Mouse (Mus musculus) intestine, postnatal 0 days (tissue): ENCODE measurements around the gene Ccdc175. TPM values are rescaled to one million over a fixed set of nuclear protein-coding genes. Genes with fewer than 3 reads are reported as not detected.

Experiments
- ATAC-seq: fragments of 200-750 bp; cut with Nextera tagmentation; 2 replicates; pipeline ENCODE4 v1.8.0; 2017; ENCODE audit warnings: mild to moderate bottlenecking, moderate TSS enrichment, moderate library complexity
- H3K27ac ChIP-seq: fragments of 300-500 bp; sonication (generic); 2 replicates; pipeline ENCODE4 v1.5.1; 2014; ENCODE audit warnings: mild to moderate bottlenecking, low read depth, low read length, moderate library complexity
- H3K27me3 ChIP-seq: fragments of 300-500 bp; sonication (generic); replicated peaks from 2 replicates; pipeline ENCODE4 v1.6.1; 2014; ENCODE audit warnings: low read length, mixed read lengths; ENCODE audit not compliant: control insufficient read depth, insufficient read depth
- H3K36me3 ChIP-seq: fragments of 300-500 bp; sonication (generic); 2 replicates; pipeline ENCODE4 v1.6.1; 2014; ENCODE audit warnings: mild to moderate bottlenecking, moderate library complexity; ENCODE audit not compliant: control insufficient read depth, insufficient read depth
- H3K4me1 ChIP-seq: fragments of 300-500 bp; sonication (generic); replicated peaks from 2 replicates; pipeline ENCODE4 v1.6.1; 2014; ENCODE audit warnings: antibody characterized with exemption, low read length, mixed read lengths; ENCODE audit not compliant: control insufficient read depth, insufficient read depth
- H3K4me2 ChIP-seq: fragments of 300-500 bp; sonication (generic); replicated peaks from 2 replicates; pipeline ENCODE4 v1.6.1; 2014; ENCODE audit warnings: low read depth, mild to moderate bottlenecking, moderate library complexity
- H3K4me3 ChIP-seq: fragments of 300-500 bp; sonication (generic); 2 replicates; pipeline ENCODE4 v1.5.1; 2014; ENCODE audit warnings: low read depth, low read length
- H3K9ac ChIP-seq: fragments of 300-500 bp; sonication (generic); 2 replicates; pipeline ENCODE4 v1.6.1; 2014; ENCODE audit warnings: mild to moderate bottlenecking, low read depth, low read length
- H3K9me3 ChIP-seq: fragments of 300-500 bp; sonication (generic); 2 replicates; pipeline ENCODE4 v1.6.1; 2016; ENCODE audit warnings: mixed run types; ENCODE audit not compliant: control insufficient read depth
- CTCF ChIP-seq: sonication (generic); IDR thresholded peaks from 2 replicates; pipeline ENCODE4 v1.5.1; 2016; ENCODE audit warnings: low read depth, mild to moderate bottlenecking, control low read depth, antibody characterized with exemption, moderate library complexity
- WGBS: fragments of 180-500 bp; shearing (Covaris S2); extraction: QIAGEN DNeasy Blood & Tissue Kit; methylation state at CpG from one replicate; pipeline ENCODE4 v1.1.7; 2014; 5-methylcytosine and 5-hydroxymethylcytosine counted together
- microRNA-seq: library from miRNA; unstranded; fragments of <30 nt; microRNA quantifications from one replicate; pipeline ENCODE4, GENCODE M21; 2016
- polyA plus RNA-seq: library from polyadenylated mRNA; unstranded; fragments of >200 nt; fragmentation: Nextera tagmentation; extraction: Ambion mirVana; gene quantifications from 2 replicates; pipeline ENCODE4 v1.2.1, GENCODE M21; 2015

Gene Ccdc175
- polyA plus RNA-seq, 1 experiment from 2014 or later, result not detected

DNA sequence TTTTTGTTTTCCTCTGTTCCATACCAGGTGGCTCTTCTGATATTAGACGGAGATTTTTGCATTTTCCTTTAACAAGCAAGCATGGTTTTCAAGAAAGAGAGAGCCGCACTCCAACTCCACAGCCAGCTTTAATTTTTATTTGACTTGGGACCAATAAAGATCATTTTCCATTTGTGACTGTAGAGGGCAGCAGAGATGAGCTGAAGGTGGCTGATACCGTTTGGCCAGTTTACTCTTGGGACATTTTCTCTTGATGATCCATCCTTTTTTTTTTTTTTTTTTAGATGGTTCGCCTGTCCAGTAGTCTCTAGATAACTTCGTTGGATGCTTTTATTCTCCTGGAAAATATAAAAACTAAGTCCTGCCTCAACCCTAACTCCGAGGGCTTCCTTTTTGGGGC lies 131.5 kb downstream of the Ccdc175 start:
- no peaks in the 10 kb centered on the region for H3K9me3 ChIP-seq
- no peak overlapping the region for H3K4me3 ChIP-seq
- H3K4me2 ChIP-seq, result no peak overlapping the region
- peak; percentile 73 for TF ChIP-seq CTCF
- 38% methylated on average over 6 of the region's 6 CpGs for WGBS
- H3K27ac ChIP-seq, result no peak overlapping the region
- no peaks in the 10 kb centered on the region for H3K27me3 ChIP-seq
- no peak overlapping the region for H3K9ac ChIP-seq
- H3K4me1 ChIP-seq, result no peaks in the 10 kb centered on the region
- ATAC-seq, result no peak
- H3K36me3 ChIP-seq, result no peaks in the 10 kb centered on the region

DNA sequence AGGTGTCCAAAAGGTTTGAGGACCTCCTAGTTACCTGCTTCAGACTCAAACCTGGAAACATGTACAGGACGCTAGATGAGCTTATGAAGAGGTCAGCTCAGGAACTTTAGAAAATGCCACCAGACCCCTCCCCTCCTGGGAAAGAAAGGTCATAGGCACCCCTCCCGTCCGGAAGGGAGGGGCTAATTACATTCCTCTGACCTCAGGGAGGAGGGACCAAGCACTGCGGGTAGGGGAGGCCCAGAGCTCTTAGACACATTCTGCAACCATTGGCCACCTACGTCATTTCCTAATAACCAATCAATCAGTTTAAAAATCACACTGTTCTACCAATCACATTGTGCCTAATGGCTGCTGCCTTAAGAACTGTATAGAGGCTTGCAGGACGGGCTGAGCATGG lies 132.3 kb downstream of the Ccdc175 start:
- Histone ChIP-seq H3K9ac (no peak overlapping the region), H3K9me3 (no peaks in the 10 kb centered on the region), H3K4me1 (no peaks in the 10 kb centered on the region), H3K36me3 (no peaks in the 10 kb centered on the region), H3K4me3 (no peak overlapping the region), H3K27me3 (no peaks in the 10 kb centered on the region), H3K4me2 (no peak overlapping the region), H3K27ac (no peak overlapping the region)
- no peak for ATAC-seq
- 79% methylated on average over 6 of the region's 6 CpGs for WGBS
- no peak for TF ChIP-seq CTCF

Small RNAs within 50 kb of the gene (microRNA-seq; reads per million reads assigned to microRNA genes)
- not detected for gene Gm24466

Other genes starting within 250 kb of the Ccdc175 start
- 0.65 and 0.98 TPM in 2 replicates for gene Gpr135, start 113.9 kb downstream of the Ccdc175 start, polyA plus RNA-seq
- 10.9 and 12.2 TPM in 2 replicates for gene L3hypdh, start 99.6 kb downstream of the Ccdc175 start, polyA plus RNA-seq
- 41.3 and 50.2 TPM in 2 replicates for gene Jkamp, start 99.4 kb downstream of the Ccdc175 start, polyA plus RNA-seq
- gene Rtn1, start 224.0 kb upstream of the Ccdc175 start, polyA plus RNA-seq, result 55.0 and 57.3 TPM in 2 replicates